Mouse (Mus musculus) embryo, embryonic 11 days (tissue): ENCODE measurements around the gene Nxnl1.
A peak's percentile ranks its signal among the peaks of the same experiment; 100 is the strongest.

Experiments used
- DNase-seq: peaks from one replicate; pipeline ENCODE4 v3.0.0-alpha.2; 2015

Nxnl1 gene

GRCm38 (mm10) chr8:71566501-71566900, at the start of gene Nxnl1:
Nxnl1 (minus strand) TSS chr8:71566601.
- no peak for DNase-seq

GRCm38 (mm10) chr8:71613418-71613817, 47.0 kb upstream of the Nxnl1 start:
- DNase-seq, result no peak

- no peak for DNase-seq
These were observed 45.7 kb upstream of the Nxnl1 start for GRCm38 (mm10) chr8:71612141-71612540.

- peak; percentile 99 for DNase-seq
These were observed 44.6 kb upstream of the Nxnl1 start, which contains the start of gene Colgalt1 for GRCm38 (mm10) chr8:71610822-71611651. Colgalt1 (plus strand) TSS chr8:71610998.

GRCm38 (mm10) chr8:71604021-71604420, 37.6 kb upstream of the Nxnl1 start:
- no peak for DNase-seq

GRCm38 (mm10) chr8:71602666-71603334, 36.4 kb upstream of the Nxnl1 start:
- DNase-seq, result peak; percentile 83

- peak; percentile 52 for DNase-seq
These were observed 35.7 kb upstream of the Nxnl1 start for GRCm38 (mm10) chr8:71601939-71602665.

- DNase-seq, result no peak
These were observed 32.4 kb upstream of the Nxnl1 start for GRCm38 (mm10) chr8:71598841-71599240.

GRCm38 (mm10) chr8:71598375-71598774, 32.0 kb upstream of the Nxnl1 start:
- DNase-seq, result no peak

GRCm38 (mm10) chr8:71597451-71597850, 31.1 kb upstream of the Nxnl1 start, which contains the start of gene Fam129c:
Fam129c (plus strand) TSS chr8:71597648.
- no peak for DNase-seq

GRCm38 (mm10) chr8:71596798-71597197, 30.4 kb upstream of the Nxnl1 start:
- DNase-seq, result no peak

- no peak for DNase-seq
These were observed 30.0 kb upstream of the Nxnl1 start for GRCm38 (mm10) chr8:71596384-71596783.

- DNase-seq, result peak; percentile 90
These were observed 29.5 kb upstream of the Nxnl1 start for GRCm38 (mm10) chr8:71595862-71596261.

- no peak for DNase-seq
These were observed 27.9 kb upstream of the Nxnl1 start for GRCm38 (mm10) chr8:71594324-71594722.

GRCm38 (mm10) chr8:71593556-71594323, 27.3 kb upstream of the Nxnl1 start:
- no peak for DNase-seq

- DNase-seq, result peak; percentile 80
These were observed 26.2 kb upstream of the Nxnl1 start for GRCm38 (mm10) chr8:71592374-71593170.

GRCm38 (mm10) chr8:71591471-71592373, 25.3 kb upstream of the Nxnl1 start, which contains the start of gene Pgls:
Pgls (plus strand) TSS chr8:71592176.
- DNase-seq, result peak; percentile 98

GRCm38 (mm10) chr8:71591017-71591416, 24.6 kb upstream of the Nxnl1 start:
- no peak for DNase-seq

GRCm38 (mm10) chr8:71588762-71589161, 22.4 kb upstream of the Nxnl1 start:
- no peak for DNase-seq

GRCm38 (mm10) chr8:71586891-71587290, 20.5 kb upstream of the Nxnl1 start:
- DNase-seq, result peak; percentile 38
